ENCODE assay signal across 17 mouse cellular contexts in the genomic region with DNA sequence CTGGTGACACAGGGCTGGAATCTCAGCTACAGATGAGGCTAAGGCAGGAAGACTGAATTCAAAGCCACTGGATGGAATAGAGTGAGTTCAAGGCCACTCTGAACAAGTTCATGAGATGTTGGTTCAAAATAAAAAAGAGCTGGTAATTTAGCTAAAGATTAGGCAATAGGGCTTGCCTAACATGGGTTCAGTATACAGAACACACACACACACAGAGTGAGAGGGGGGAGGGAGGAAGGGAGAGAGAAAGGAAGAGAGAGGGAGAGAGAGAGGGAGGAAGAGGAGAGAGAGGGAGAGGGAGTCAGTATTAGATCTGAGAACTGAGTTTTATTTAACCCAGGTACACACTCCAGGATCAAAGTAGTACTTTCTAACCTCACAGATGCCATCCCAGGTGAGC.
DNase-seq lines count a peak whose midpoint lies in the region; ATAC-seq lines count a peak whose summit lies in the region.
"Had no signal": no experiment of that assay in that cellular context is flagged by ENCODE, and none has a peak within 500 bp of the region (broad histone marks: within the 10 kb centered on the region; RNA-seq: fewer than 3 reads in every experiment).

No protein-coding gene starts in this region.

- DNase-seq in 416B (ENCODE audit: low read depth) = peak; percentile 28
- DNase-seq in frontal cortex, postnatal 25 days (ENCODE audit: low spot score in 2 of 2) = no peak
- DNase-seq: adrenal gland, adult 8-10 months; adrenal gland, postnatal 14 days; adrenal gland, postnatal 36 days; B cell, adult 2 months; cerebellum, adult 11-12 months; cerebellum, adult 2 months; cerebellum, adult 9-10 months; cerebellum, postnatal 10 days; cerebellum, postnatal 25 days; forebrain, postnatal 0 days had no signal

- ATAC-seq in CD4-positive, CD25-positive, alpha-beta regulatory T cell, adult 4 months = peak; percentile 7
- ATAC-seq in megakaryocyte progenitor cell, adult 5-6 weeks (replicated peaks; ENCODE audit: poor library complexity) = peak; percentile 63
- no peak for ATAC-seq in activated CD4-positive, CD25-positive, alpha-beta regulatory T cell, adult 4 months
- ATAC-seq: forebrain, embryonic 13.5 days; forebrain, embryonic 15.5 days; forebrain, postnatal 0 days had no signal
